Mouse (Mus musculus) G1E (cell line): Measurements from ENCODE around the gene Hdac4. TPM values are rescaled to one million over a fixed set of nuclear protein-coding genes. Genes with fewer than 3 reads are reported as not detected.

Experiments
- ATAC-seq: 2 replicates; pipeline ENCODE4 v1.8.0; 2016; ENCODE audit warnings: mild to moderate bottlenecking; ENCODE audit not compliant: insufficient number of reproducible peaks, poor library complexity, low FRiP score, severe bottlenecking; ENCODE audit errors: extremely low read depth
- DNase-seq: peaks from one replicate; pipeline ENCODE4 v3.0.0; 2012; ENCODE audit warnings: low spot score
- H3K27me3 ChIP-seq: 2 replicates; pipeline ENCODE4 v1.6.1; 2012; ENCODE audit warnings: mild to moderate bottlenecking, low read length, inconsistent platforms; ENCODE audit not compliant: insufficient read depth
- H3K36me3 ChIP-seq: replicated peaks from 2 replicates; pipeline ENCODE3; 2012; ENCODE audit warnings: mild to moderate bottlenecking, inconsistent platforms
- H3K4me1 ChIP-seq: 2 replicates; pipeline ENCODE4 v1.6.1; 2012; ENCODE audit warnings: low read depth, low read length, inconsistent platforms, mixed read lengths; ENCODE audit not compliant: insufficient read depth
- H3K4me3 ChIP-seq: 2 replicates; pipeline ENCODE4 v1.5.1; 2012; ENCODE audit warnings: low read depth, mild to moderate bottlenecking, inconsistent platforms, low read length, moderate library complexity, mixed read lengths
- H3K9me3 ChIP-seq: replicated peaks from 2 replicates; pipeline ENCODE4 v1.6.1; 2012; ENCODE audit warnings: inconsistent platforms
- CTCF ChIP-seq: IDR thresholded peaks from 2 replicates; pipeline ENCODE4 v1.5.1; 2012; ENCODE audit warnings: low read depth, low read length, inconsistent platforms, mixed read lengths
- GATA1 ChIP-seq: IDR thresholded peaks from 2 replicates; pipeline ENCODE4 v1.6.1; 2012; ENCODE audit warnings: borderline replicate concordance, low read length, inconsistent platforms, mixed read lengths
- GATA2 ChIP-seq: IDR thresholded peaks from 2 replicates; pipeline ENCODE4 v1.6.1; 2012; ENCODE audit warnings: low read depth, low read length, inconsistent platforms, borderline replicate concordance
- POLR2AphosphoS5 ChIP-seq: IDR thresholded peaks from 2 replicates; pipeline ENCODE4 v1.6.1; 2012; ENCODE audit warnings: low read depth, low read length, inconsistent platforms; ENCODE audit not compliant: insufficient replicate concordance
- TAL1 ChIP-seq: conservative IDR thresholded peaks from 2 replicates; pipeline ENCODE4 v1.6.1; 2012; ENCODE audit warnings: low read depth, low read length, inconsistent platforms, mixed read lengths
- polyA plus RNA-seq: library from polyadenylated mRNA; stranded (reverse); fragments of >175 nt; gene quantifications from 2 replicates; pipeline ENCODE4 v1.2.3, GENCODE M21; 2012
- total RNA-seq, 2 experiments: library from RNA; stranded (forward) in 1 of 2; stranded (reverse) in 1 of 2; fragments of 200-1000 nt in 1 of 2; fragments of >200 nt in 1 of 2; fragmentation: Nextera tagmentation in 1 of 2; gene quantifications; 2 replicates each; pipeline ENCODE4 v1.2.3; 2014 to 2017

The Hdac4 gene
- total and polyA plus RNA-seq, 3 experiments: 15.0 to 27.2 (median 19.7) TPM

DNA sequence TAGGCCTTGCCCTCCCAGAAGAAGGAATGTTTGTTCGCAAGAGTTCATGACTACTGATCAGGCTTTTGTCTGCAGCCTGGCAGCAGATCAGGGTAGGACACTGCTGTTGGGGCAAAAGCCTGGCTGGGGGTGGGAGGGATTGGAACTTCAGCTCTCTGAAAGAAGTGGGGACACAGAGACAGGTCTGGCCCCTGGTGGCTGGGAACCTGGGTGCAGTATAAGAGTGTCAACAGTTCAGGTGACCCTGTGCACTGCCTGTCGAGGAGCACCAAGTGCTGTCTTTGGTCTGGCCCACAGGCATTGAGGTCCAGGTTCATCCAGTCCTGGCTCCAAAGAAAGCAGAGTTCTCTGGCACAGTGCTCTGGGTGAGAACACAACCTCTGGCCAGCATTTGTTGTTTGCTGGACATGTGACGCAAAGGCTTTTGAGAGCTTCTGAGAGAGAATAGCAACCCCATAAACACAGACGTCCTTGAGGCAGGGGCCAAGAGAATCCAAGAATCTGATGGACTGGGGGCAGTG, 95.1 kb downstream of the Hdac4 start:
- H3K4me3 ChIP-seq: no peak overlapping the region
- DNase-seq: no peak
- TF ChIP-seq TAL1: no peak
- TF ChIP-seq CTCF: no peak
- TF ChIP-seq GATA2: no peak
- no peak for TF ChIP-seq GATA1
- no peak for TF ChIP-seq POLR2AphosphoS5
- no peak for ATAC-seq
- H3K27me3 ChIP-seq: no peaks in the 10 kb centered on the region
- H3K4me1 ChIP-seq: peaks cover 34% of the 10 kb centered on the region
- no peaks in the 10 kb centered on the region for H3K9me3 ChIP-seq
- peaks cover 52% of the 10 kb centered on the region for H3K36me3 ChIP-seq

DNA sequence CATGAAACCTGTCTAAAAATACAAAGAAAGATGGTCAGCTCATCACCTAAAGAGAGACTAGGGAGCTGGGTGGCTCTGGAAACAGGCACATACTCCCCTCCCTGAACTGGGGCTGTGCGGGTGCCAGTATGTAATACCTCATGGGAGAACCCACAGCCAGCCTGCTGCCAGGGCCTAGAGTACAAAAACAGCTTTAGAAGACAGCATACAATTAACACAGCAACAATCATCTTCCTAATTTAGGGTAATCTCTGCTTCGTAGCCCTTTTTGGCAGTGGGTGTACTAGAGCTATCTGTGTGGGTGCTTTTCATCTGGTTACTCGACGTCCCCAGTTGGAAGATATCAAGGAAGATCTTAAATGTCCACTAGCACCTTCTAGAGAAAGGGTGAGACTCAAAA, 95.5 kb downstream of the Hdac4 start:
- H3K4me1 ChIP-seq: peaks cover 34% of the 10 kb centered on the region
- no peak overlapping the region for H3K4me3 ChIP-seq
- DNase-seq (no peak), ATAC-seq (no peak)
- no peaks in the 10 kb centered on the region for H3K27me3 ChIP-seq
- H3K9me3 ChIP-seq: no peaks in the 10 kb centered on the region
- TF ChIP-seq TAL1: no peak
- no peak for TF ChIP-seq GATA1
- no peak for TF ChIP-seq GATA2
- no peak for TF ChIP-seq POLR2AphosphoS5
- H3K36me3 ChIP-seq: peaks cover 48% of the 10 kb centered on the region

DNA sequence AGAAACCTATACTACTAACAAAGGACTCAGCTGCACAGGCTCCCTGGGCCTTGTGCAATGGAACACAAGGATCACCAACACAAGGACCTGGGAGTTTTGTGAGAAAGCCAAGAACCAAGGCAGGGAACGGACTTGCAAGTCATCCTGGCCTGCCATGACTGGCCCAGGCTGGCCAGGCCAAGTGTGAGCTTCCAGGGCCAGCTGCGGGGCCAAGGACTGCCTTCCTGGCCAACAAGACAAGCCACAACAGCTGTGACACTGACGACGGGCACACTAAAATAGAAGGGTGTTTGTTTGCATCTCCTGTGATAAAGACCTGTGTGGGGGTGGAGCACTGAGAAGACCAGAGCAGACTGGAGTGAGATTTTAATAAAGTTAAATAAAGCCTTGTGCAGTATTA, 96.0 kb downstream of the Hdac4 start:
- TF ChIP-seq CTCF (no peak), GATA2 (no peak), GATA1 (no peak), TAL1 (no peak), POLR2AphosphoS5 (no peak)
- Histone ChIP-seq H3K9me3 (no peaks in the 10 kb centered on the region), H3K27me3 (no peaks in the 10 kb centered on the region), H3K4me1 (peaks cover 32% of the 10 kb centered on the region), H3K36me3 (peaks cover 43% of the 10 kb centered on the region), H3K4me3 (no peak overlapping the region)
- ATAC-seq (peak; percentile 34; the same call in 1 of the 2 replicates), DNase-seq (no peak)

DNA sequence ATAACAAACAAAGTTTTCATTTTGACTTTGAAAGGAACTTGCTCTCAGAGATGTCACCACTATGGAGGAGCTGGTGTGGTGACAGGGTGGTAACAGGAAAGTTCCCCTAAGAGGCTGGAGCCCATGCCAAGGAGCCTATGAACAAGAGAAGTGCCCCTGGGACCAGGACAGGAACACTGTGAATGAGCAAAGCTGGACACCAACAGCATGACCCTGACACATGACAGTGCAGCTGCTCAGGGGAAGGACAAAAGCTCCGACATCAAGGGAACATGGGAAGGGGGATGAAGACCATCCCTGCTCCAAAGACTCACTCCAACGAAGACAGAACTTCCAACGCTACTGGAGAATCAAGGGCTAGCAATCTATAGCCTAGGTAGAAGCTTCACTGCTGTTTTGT, 97.0 kb downstream of the Hdac4 start:
- ATAC-seq (no peak), DNase-seq (no peak)
- Histone ChIP-seq H3K27me3 (no peaks in the 10 kb centered on the region), H3K36me3 (peaks cover 37% of the 10 kb centered on the region), H3K4me3 (no peak overlapping the region), H3K4me1 (peaks cover 31% of the 10 kb centered on the region), H3K9me3 (no peaks in the 10 kb centered on the region)
- TF ChIP-seq CTCF: no peak
- TF ChIP-seq GATA2: no peak
- no peak for TF ChIP-seq TAL1
- TF ChIP-seq POLR2AphosphoS5: no peak
- no peak for TF ChIP-seq GATA1

DNA sequence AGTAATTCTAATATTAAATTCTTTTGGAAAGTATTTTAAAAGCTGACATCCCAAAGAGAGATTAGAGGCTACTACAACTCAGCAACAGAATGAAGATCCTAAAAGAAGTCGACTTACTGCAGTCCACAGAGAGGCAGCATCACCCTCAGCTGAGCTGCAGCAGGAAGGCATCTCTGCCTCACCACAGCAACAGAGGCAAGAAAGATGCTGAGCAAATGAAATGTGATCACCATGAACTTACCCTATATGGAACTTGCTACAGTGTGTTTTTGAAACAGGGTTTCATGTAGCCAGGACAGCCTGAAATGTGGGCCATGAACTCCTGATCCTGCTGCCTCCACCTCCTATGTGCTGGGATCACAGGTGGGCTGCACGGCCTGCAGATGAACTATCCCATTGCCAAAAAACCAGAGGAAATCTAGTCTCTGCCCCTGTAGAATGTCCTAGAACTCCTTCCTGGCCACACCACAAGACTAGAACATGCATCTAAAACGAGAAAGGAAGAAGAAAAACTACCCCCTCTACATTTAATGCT, 98.4 kb downstream of the Hdac4 start:
- H3K27me3 ChIP-seq: no peaks in the 10 kb centered on the region
- H3K4me1 ChIP-seq: peaks cover 19% of the 10 kb centered on the region
- no peak for ATAC-seq
- H3K4me3 ChIP-seq: no peak overlapping the region
- TF ChIP-seq POLR2AphosphoS5: no peak
- TF ChIP-seq GATA1: no peak
- no peak for TF ChIP-seq TAL1
- TF ChIP-seq GATA2: no peak
- TF ChIP-seq CTCF: no peak
- H3K9me3 ChIP-seq: no peaks in the 10 kb centered on the region
- peaks cover 30% of the 10 kb centered on the region for H3K36me3 ChIP-seq
- no peak for DNase-seq

DNA sequence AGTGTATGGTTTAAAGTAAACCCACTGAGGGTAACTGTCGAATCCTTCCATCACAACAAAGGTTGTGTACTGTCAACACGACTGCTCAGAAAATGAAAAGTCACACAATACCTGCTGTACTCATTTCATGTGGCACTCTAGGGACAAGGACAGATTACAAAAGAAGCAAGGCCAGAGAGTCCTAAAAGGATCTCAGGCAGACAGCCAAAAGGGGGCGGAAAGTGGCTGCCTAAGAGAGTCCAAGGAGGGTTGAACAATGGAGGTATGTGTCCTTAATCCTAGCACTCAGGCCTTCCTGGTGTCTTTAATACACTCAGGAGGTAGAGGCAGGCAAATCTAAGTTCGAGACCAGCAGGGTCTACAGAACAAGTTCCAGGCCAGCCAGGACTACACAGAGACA, 103.2 kb downstream of the Hdac4 start:
- H3K9me3 ChIP-seq: no peaks in the 10 kb centered on the region
- peaks cover 44% of the 10 kb centered on the region for H3K36me3 ChIP-seq
- no peak for ATAC-seq
- H3K27me3 ChIP-seq: no peaks in the 10 kb centered on the region
- TF ChIP-seq CTCF (no peak), GATA1 (no peak), GATA2 (no peak), POLR2AphosphoS5 (no peak), TAL1 (no peak)
- peaks cover 27% of the 10 kb centered on the region for H3K4me1 ChIP-seq
- H3K4me3 ChIP-seq: no peak overlapping the region
- no peak for DNase-seq
